Mouse (Mus musculus) midbrain, embryonic 10.5 days (tissue): Measurements from ENCODE around the gene Ccdc73. TPM values are rescaled to one million over a fixed set of nuclear protein-coding genes. Genes with fewer than 3 reads are reported as not detected.
"Not testable (repeated sequence)": the region's sequence is repeated elsewhere in the genome, so short reads cannot be mapped to it uniquely, and the experiment has no call there.

Source experiments
- DNase-seq: peaks from one replicate; pipeline ENCODE4 v3.0.0-alpha.2; 2017; ENCODE audit warnings: low spot score
- H3K27ac ChIP-seq: fragments of 300-500 bp; sonication (generic); replicated peaks from 2 replicates; pipeline ENCODE4 v1.5.1; 2016; ENCODE audit warnings: mild to moderate bottlenecking
- H3K27me3 ChIP-seq: fragments of 300-500 bp; sonication (generic); 2 replicates; pipeline ENCODE4 v1.6.1; 2016; ENCODE audit warnings: low read depth, mild to moderate bottlenecking; ENCODE audit not compliant: poor library complexity, severe bottlenecking
- H3K36me3 ChIP-seq: fragments of 300-500 bp; sonication (generic); 2 replicates; pipeline ENCODE4 v1.6.1; 2016; ENCODE audit warnings: mild to moderate bottlenecking, moderate library complexity
- H3K4me1 ChIP-seq: fragments of 300-500 bp; sonication (generic); 2 replicates; pipeline ENCODE4 v1.6.1; 2016
- H3K4me3 ChIP-seq: fragments of 300-500 bp; sonication (generic); 2 replicates; pipeline ENCODE4 v1.5.1; 2016; ENCODE audit warnings: mild to moderate bottlenecking, moderate library complexity
- H3K9me3 ChIP-seq: fragments of 300-500 bp; sonication (generic); replicated peaks from 2 replicates; pipeline ENCODE4 v1.6.1; 2016; ENCODE audit warnings: mild to moderate bottlenecking
- WGBS: fragments of 180-500 bp; shearing (Covaris S2); methylation state at CpG from one replicate; pipeline ENCODE4 v1.1.7; 2016; 5-methylcytosine and 5-hydroxymethylcytosine counted together
- polyA plus RNA-seq: library from polyadenylated mRNA; unstranded; fragments of >200 nt; fragmentation: Nextera tagmentation; extraction: Ambion mirVana; gene quantifications from 2 replicates; pipeline ENCODE4 v1.2.1, GENCODE M21; 2016

Gene Ccdc73
- 4.4 and 5.2 TPM in 2 replicates for polyA plus RNA-seq

GRCm38 (mm10) chr2:104867282-104867855 is at the start of gene Ccdc73:
Ccdc73 (plus strand) TSS chr2:104867805.
- 91% methylated on average over 13 of the region's 13 CpGs for WGBS
- H3K27me3 ChIP-seq, result no peaks in the 10 kb centered on the region
- H3K4me1 ChIP-seq, result no peaks in the 10 kb centered on the region
- DNase-seq, result no peak
- no peaks in the 10 kb centered on the region for H3K36me3 ChIP-seq
- H3K9me3 ChIP-seq, result no peaks in the 10 kb centered on the region
- H3K4me3 ChIP-seq, result no peak within 1 kb of the TSS
- no peak within 1 kb of the TSS for H3K27ac ChIP-seq

GRCm38 (mm10) chr2:104818763-104819162 is 48.8 kb upstream of the Ccdc73 start:
- not testable (repeated sequence) for H3K27me3 ChIP-seq, H3K27ac ChIP-seq, H3K9me3 ChIP-seq, H3K4me3 ChIP-seq, DNase-seq, H3K36me3 ChIP-seq
- WGBS, result 92% methylated on average over 3 of the region's 3 CpGs
- peaks cover 38% of the 10 kb centered on the region for H3K4me1 ChIP-seq

- WGBS, result 87% methylated on average over 4 of the region's 4 CpGs
- Histone ChIP-seq H3K4me3 (no peak overlapping the region), H3K27me3 (no peaks in the 10 kb centered on the region), H3K4me1 (no peaks in the 10 kb centered on the region), H3K9me3 (no peaks in the 10 kb centered on the region), H3K27ac (no peak overlapping the region), H3K36me3 (no peaks in the 10 kb centered on the region)
- no peak for DNase-seq
These were observed 41.4 kb upstream of the Ccdc73 start for GRCm38 (mm10) chr2:104826191-104826590.

GRCm38 (mm10) chr2:104832486-104832885 is 35.1 kb upstream of the Ccdc73 start:
- H3K4me3 ChIP-seq, result no peak overlapping the region
- no peaks in the 10 kb centered on the region for H3K27me3 ChIP-seq
- DNase-seq, result no peak
- 92% methylated on average over 2 of the region's 2 CpGs for WGBS
- no peaks in the 10 kb centered on the region for H3K9me3 ChIP-seq
- no peak overlapping the region for H3K27ac ChIP-seq
- no peaks in the 10 kb centered on the region for H3K4me1 ChIP-seq
- H3K36me3 ChIP-seq, result no peaks in the 10 kb centered on the region

DNA sequence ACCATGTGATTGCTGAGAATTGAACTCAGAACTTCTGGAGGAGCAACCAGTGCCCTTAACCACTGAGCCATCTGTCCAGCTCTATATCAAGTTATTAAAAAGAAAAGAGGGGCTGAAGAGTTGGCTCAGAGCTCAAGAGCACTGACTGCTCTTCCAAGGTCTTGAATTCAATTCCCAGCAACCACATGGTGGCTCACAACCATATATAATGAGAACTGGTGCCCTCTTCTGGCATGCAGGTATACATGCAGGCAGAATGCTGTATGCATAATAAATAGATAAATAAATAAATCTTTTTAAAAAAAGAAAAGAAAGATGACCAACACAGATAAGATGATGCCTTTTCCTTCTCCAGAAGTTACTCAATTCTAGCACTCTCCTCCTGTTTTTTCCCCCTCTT is 26.6 kb upstream of the Ccdc73 start:
- no peaks in the 10 kb centered on the region for H3K27me3 ChIP-seq
- no peak for DNase-seq
- no peaks in the 10 kb centered on the region for H3K9me3 ChIP-seq
- H3K27ac ChIP-seq, result no peak overlapping the region
- no peaks in the 10 kb centered on the region for H3K4me1 ChIP-seq
- H3K4me3 ChIP-seq, result no peak overlapping the region
- H3K36me3 ChIP-seq, result no peaks in the 10 kb centered on the region

GRCm38 (mm10) chr2:104841736-104842135 is 25.9 kb upstream of the Ccdc73 start:
- WGBS, result 87% methylated on average over 7 of the region's 7 CpGs
- H3K4me3 ChIP-seq, result no peak overlapping the region

GRCm38 (mm10) chr2:104842559-104842958 is 25.0 kb upstream of the Ccdc73 start:
- 0 out of 2 replicates have a peak, but pooled peaks cover 3% of the 10 kb centered on the region for H3K4me1 ChIP-seq
- no peak overlapping the region for H3K4me3 ChIP-seq
- no peaks in the 10 kb centered on the region for H3K36me3 ChIP-seq
- no peaks in the 10 kb centered on the region for H3K9me3 ChIP-seq
- no peak for DNase-seq
- no peaks in the 10 kb centered on the region for H3K27me3 ChIP-seq
- no peak overlapping the region for H3K27ac ChIP-seq

More at GRCm38 (mm10) chr2:104841736-104842135, 25.9 kb upstream of the Ccdc73 start:
- Histone ChIP-seq H3K9me3 (no peaks in the 10 kb centered on the region), H3K27ac (no peak overlapping the region), H3K4me1 (no peaks in the 10 kb centered on the region), H3K36me3 (no peaks in the 10 kb centered on the region), H3K27me3 (no peaks in the 10 kb centered on the region)
- DNase-seq, result no peak

- H3K36me3 ChIP-seq, result no peaks in the 10 kb centered on the region
- no peak for DNase-seq
- 38% methylated on average over 4 of the region's 4 CpGs for WGBS
- H3K27me3 ChIP-seq, result peaks cover 42% of the 10 kb centered on the region
- no peak overlapping the region for H3K27ac ChIP-seq
- no peaks in the 10 kb centered on the region for H3K9me3 ChIP-seq
- H3K4me3 ChIP-seq, result no peak overlapping the region
- peaks cover 16% of the 10 kb centered on the region for H3K4me1 ChIP-seq
These were observed 20.8 kb upstream of the Ccdc73 start for GRCm38 (mm10) chr2:104846638-104847414.

DNA sequence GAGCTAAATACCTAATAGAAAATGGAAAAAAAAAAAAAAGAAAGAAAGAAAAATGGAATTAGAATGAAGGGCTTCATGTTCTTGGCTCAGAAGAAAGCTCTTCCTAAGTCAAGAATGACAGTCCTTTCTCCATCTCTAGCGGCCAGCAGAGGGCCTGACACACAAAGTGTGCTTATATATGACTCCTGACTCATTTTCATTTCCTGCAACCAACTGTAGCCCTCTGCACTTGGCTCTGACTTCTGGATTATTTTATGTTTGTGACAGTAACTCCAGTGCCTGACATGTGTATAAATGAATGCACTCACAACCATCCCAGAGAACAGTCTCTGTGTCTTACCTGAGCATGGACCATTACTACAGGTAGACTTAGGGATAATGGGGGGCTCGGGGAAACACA is 20.0 kb upstream of the Ccdc73 start:
- H3K4me3 ChIP-seq, result no peak overlapping the region
- H3K36me3 ChIP-seq, result no peaks in the 10 kb centered on the region
- H3K27me3 ChIP-seq, result peaks cover 44% of the 10 kb centered on the region
- H3K9me3 ChIP-seq, result no peaks in the 10 kb centered on the region
- 54% methylated on average over 2 of the region's 2 CpGs for WGBS
- DNase-seq, result peak; percentile 24
- peaks cover 16% of the 10 kb centered on the region for H3K4me1 ChIP-seq
- no peak overlapping the region for H3K27ac ChIP-seq

DNA sequence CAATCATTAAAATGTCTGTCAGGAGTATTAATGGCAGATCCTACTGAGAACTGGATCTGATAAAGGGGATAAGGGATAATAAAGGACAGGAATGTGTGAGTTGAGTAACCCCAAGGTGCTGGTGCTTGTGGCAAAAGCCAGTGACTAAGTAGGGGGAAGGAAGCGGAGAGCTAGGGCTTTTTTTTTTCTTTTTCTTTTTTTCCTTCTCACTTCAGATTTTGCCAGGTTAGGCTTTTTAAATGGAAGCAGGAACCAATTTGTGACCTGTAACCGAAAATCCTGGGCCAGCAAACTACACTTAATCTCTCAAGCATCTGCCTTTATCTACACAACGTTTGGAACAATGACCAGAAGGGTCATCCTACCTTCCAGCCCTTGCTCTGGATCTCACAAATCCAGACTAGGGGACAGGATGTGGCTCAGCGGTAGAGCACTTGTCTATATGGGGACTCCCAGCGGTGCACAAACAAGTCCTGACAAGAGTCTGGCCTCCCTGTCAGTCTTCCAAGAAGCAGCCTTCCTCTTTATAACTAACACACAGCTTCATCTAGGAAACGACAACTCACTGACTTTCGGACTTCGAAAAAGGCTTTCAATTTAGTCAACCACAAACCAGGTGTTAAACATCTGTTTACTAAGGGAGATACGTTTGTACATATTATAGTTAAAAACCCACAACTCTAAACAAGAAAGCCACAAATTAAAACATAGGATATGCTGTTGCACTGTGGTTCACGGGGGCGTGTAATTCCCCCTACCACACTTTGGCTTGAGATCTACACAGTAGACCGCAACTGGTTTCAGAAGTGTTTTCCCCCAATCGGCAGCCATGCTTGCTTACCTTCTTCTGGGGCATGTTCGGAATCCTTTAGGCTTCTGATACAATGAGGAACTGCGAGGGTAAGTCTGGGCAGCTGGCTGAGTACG is 19.1 kb upstream of the Ccdc73 start:
- Histone ChIP-seq H3K27me3 (peaks cover 44% of the 10 kb centered on the region), H3K9me3 (no peaks in the 10 kb centered on the region), H3K36me3 (no peaks in the 10 kb centered on the region), H3K4me3 (peak overlapping the region; percentile 65), H3K27ac (no peak overlapping the region), H3K4me1 (peaks cover 16% of the 10 kb centered on the region)
- WGBS, result 32% methylated on average over 16 of the region's 16 CpGs
- DNase-seq, result peak; percentile 13

GRCm38 (mm10) chr2:104849276-104849990 is 18.2 kb upstream of the Ccdc73 start, which contains the start of gene Prrg4:
Prrg4 (minus strand) TSS chr2:104849876.
- Histone ChIP-seq H3K27ac (peak within 1 kb of the TSS; percentile 73), H3K9me3 (no peaks in the 10 kb centered on the region), H3K4me3 (peak within 1 kb of the TSS; percentile 65), H3K27me3 (peaks cover 44% of the 10 kb centered on the region), H3K4me1 (peaks cover 16% of the 10 kb centered on the region), H3K36me3 (no peaks in the 10 kb centered on the region)
- WGBS, result under 1% methylated on average over 62 of the region's 62 CpGs
- DNase-seq, result peak; percentile 59

GRCm38 (mm10) chr2:104849991-104850359 is 17.6 kb upstream of the Ccdc73 start:
- peaks cover 16% of the 10 kb centered on the region for H3K4me1 ChIP-seq
- H3K4me3 ChIP-seq, result peak overlapping the region; percentile 65
- no peaks in the 10 kb centered on the region for H3K9me3 ChIP-seq
- no peaks in the 10 kb centered on the region for H3K36me3 ChIP-seq
- H3K27me3 ChIP-seq, result peaks cover 44% of the 10 kb centered on the region
- no peak for DNase-seq
- WGBS, result 77% methylated on average over 3 of the region's 3 CpGs
- H3K27ac ChIP-seq, result no peak overlapping the region
